Mouse (Mus musculus) E14TG2a.4 (cell line): ENCODE measurements around the gene Stat5a.
A peak's percentile ranks its signal among the peaks of the same experiment; 100 is the strongest.

Source experiments
- H3K27me3 ChIP-seq: 2 replicates; pipeline ENCODE4 v1.6.1; 2014; ENCODE audit warnings: low read length, control low read depth; ENCODE audit not compliant: insufficient read depth
- H3K36me3 ChIP-seq: 2 replicates; pipeline ENCODE4 v1.6.1; 2014; ENCODE audit warnings: low read length, control low read depth; ENCODE audit not compliant: insufficient read depth
- H3K4me1 ChIP-seq: replicated peaks from 2 replicates; pipeline ENCODE4 v1.6.1; 2014; ENCODE audit warnings: low read depth, low read length, control low read depth
- H3K4me3 ChIP-seq: replicated peaks from 2 replicates; pipeline ENCODE4 v1.5.1; 2014; ENCODE audit warnings: mild to moderate bottlenecking, low read length
- H3K9me3 ChIP-seq: 2 replicates; pipeline ENCODE4 v1.6.1; 2014; ENCODE audit warnings: low read length, control low read depth
- CTCF ChIP-seq: conservative IDR thresholded peaks from 2 replicates; pipeline ENCODE4 v1.5.1; 2014; ENCODE audit warnings: low read length
- NANOG ChIP-seq: IDR thresholded peaks from 2 replicates; pipeline ENCODE4 v1.6.1; 2014; ENCODE audit warnings: borderline replicate concordance, low read length, mixed read lengths
- POU5F1 ChIP-seq: IDR thresholded peaks from 2 replicates; pipeline ENCODE4 v1.6.1; 2014; ENCODE audit warnings: low read length, borderline replicate concordance

Gene Stat5a

DNA sequence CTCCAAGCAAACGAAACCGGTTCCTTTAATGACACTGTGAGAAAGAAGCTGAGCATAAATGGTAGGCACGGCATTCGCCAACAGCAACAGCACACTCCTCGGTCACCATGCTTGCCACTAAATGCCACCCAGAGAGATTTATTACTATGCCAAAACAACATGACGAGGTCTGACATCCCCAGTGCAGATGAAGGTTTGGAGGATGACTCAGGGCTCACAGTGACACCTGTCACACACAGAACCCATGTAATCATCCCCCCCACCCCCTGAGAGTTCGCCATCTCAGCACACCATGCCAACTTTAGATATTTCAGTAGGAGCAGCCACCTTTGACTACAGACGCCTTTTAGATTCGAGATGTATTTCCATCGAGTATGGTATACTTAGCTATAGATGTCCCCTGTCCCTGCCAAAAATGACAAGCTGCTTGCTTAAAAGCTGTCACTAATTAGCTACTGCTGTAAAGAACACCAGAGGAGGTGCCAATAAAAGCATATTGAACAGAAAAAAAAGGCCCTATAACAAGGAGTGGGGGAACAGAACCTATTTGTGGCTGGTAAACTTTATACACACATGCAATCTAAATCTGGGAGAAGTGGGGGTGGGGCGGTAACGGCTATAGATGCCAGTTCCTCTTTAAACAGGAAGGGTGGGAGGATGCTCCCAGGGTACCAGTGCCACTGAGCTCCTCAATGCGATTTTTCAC lies 32.8 kb upstream of the Stat5a start:
- no peak overlapping the region for H3K4me3 ChIP-seq
- H3K4me1 ChIP-seq = no peaks in the 10 kb centered on the region
- TF ChIP-seq POU5F1 (no peak), CTCF (no peak), NANOG (no peak)
- no peaks in the 10 kb centered on the region for H3K9me3 ChIP-seq
- no peaks in the 10 kb centered on the region for H3K36me3 ChIP-seq
- 0 out of 2 replicates have a peak, but pooled peaks cover 3% of the 10 kb centered on the region for H3K27me3 ChIP-seq

DNA sequence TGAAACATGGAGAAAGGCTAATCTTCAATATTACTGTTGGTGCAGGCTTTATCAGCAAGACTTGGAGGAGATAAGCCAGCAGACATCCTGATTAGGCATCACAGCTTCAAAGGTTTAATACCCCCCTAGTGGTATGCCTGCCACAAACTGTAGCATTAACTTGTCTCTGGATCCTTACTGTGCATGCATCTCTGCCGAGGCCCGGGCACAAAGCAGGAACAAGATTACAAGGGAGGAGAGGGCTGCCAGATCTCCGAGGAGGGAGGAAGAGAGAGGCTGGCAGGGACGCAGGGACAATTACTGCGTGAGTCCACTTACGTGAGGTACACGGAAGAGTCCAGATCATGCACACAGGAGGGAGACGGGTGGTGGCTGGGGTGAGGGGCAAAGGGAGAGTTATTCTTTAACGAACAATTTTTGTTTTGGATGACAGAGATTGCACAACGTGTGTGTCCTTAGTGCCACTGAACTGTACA lies 30.4 kb upstream of the Stat5a start:
- no peaks in the 10 kb centered on the region for H3K36me3 ChIP-seq
- no peak for TF ChIP-seq CTCF
- TF ChIP-seq POU5F1 = no peak
- H3K9me3 ChIP-seq = no peaks in the 10 kb centered on the region
- 0 out of 2 replicates have a peak, but pooled peaks cover 3% of the 10 kb centered on the region for H3K27me3 ChIP-seq
- no peaks in the 10 kb centered on the region for H3K4me1 ChIP-seq
- H3K4me3 ChIP-seq = no peak overlapping the region

DNA sequence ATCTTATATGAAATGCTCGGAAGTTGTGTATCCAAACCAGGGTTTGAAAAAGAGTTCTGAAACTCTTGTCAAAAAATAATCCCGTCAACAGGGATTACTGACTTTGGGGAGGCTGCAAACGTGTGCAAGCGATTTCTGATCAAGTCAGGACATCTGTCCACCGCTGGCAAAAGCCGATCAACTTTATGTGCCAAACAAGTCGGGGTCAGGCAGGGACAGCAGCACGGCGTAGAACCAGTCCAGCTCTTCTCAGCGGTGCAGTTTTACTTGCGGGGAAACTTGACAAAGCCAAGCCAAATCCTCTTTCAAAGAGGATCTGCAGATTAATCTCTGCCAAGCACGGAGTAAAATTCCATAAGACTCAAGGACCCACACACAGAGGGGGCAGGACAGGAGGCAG lies 29.5 kb upstream of the Stat5a start:
- Histone ChIP-seq H3K4me3 (no peak overlapping the region), H3K9me3 (no peaks in the 10 kb centered on the region), H3K36me3 (no peaks in the 10 kb centered on the region), H3K4me1 (no peaks in the 10 kb centered on the region), H3K27me3 (no peaks in the 10 kb centered on the region)
- TF ChIP-seq NANOG = no peak

DNA sequence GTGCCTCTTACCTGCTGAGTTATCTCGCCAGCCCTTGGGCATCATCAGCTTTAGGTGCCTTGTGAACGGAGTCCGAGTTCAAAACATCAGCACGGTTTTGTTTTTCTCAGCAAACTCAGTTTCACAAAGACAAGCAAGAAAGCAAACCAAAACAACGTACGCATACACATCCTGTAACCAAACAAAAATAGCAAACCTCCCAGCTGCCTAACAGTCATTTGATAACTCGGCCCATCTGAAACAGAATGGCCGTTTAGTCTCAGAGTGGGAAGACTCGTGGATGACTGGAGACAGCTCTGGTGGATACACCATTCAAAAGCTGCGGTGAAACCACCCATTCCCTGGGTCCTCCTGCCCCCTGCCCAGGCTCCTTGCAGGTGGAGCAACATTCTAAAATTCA lies 27.8 kb upstream of the Stat5a start:
- Histone ChIP-seq H3K27me3 (no peaks in the 10 kb centered on the region), H3K4me3 (no peak overlapping the region), H3K9me3 (no peaks in the 10 kb centered on the region), H3K36me3 (no peaks in the 10 kb centered on the region), H3K4me1 (no peaks in the 10 kb centered on the region)
- no peak for TF ChIP-seq POU5F1
- TF ChIP-seq NANOG = no peak

DNA sequence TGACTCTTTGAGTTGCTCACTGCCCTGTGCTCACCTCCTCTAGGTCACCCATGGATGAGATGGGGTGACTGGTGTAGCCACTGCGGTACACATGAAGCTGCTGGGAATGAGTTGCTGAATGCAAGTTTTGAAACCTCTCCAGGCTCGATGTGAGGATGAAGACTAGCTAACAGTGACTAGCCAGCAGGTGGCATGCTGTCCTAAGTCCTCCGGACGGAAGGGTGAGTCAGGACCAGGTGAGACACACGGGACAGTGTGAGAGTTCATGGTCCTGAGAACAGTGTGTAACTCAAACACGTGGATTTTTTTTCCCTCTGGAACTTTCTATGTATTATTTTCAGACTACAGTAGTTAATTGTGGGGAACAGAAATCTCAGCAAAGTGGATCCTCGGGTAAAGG lies 25.7 kb upstream of the Stat5a start:
- no peaks in the 10 kb centered on the region for H3K36me3 ChIP-seq
- H3K4me1 ChIP-seq = no peaks in the 10 kb centered on the region
- no peaks in the 10 kb centered on the region for H3K27me3 ChIP-seq
- TF ChIP-seq POU5F1 = no peak
- TF ChIP-seq NANOG = no peak
- no peak for TF ChIP-seq CTCF
- H3K9me3 ChIP-seq = peaks cover 3% of the 10 kb centered on the region; the same call in 1 of the 2 replicates
- no peak overlapping the region for H3K4me3 ChIP-seq

DNA sequence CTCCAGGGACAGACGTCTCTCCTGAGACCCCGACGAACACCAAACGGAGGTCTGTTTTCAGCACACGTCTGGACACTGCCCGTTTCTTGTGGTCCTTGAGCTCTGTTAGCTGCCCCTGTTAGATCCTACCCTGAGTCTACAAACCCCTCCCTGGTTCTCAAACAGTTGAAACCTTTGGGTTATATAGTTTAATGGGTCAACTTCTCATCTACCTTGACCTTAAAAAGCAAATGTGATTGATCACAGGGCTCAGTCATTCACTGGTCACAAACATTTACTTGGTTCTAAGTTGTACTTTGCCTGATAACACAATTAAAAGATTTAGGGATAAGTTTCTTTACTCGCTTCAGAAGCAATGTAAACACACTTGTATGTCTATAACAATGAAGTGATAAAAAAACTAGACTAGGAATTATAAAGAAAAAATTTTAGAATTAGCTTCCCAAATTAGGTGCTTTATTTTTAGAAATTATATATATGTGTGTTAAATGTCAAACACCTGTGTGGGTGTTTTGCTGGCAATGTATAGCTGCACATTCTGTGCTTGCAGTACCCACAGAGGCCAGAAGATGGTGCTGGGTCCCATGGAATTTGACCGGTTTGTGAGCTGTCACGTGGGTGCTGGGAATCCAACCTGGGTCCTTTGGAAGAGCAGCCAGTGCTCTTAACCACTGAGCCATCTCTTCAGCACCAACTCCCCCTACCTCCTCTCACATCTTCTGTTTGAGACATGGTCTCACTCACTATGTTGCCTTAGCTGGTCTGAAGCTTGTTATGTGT lies 22.0 kb upstream of the Stat5a start:
- H3K4me3 ChIP-seq = no peak overlapping the region
- H3K9me3 ChIP-seq = peaks cover 3% of the 10 kb centered on the region; the same call in 1 of the 2 replicates
- H3K36me3 ChIP-seq = no peaks in the 10 kb centered on the region
- H3K27me3 ChIP-seq = no peaks in the 10 kb centered on the region
- H3K4me1 ChIP-seq = peaks cover 3% of the 10 kb centered on the region; the same call in 1 of the 2 replicates
- no peak for TF ChIP-seq NANOG
- peak; percentile 86 for TF ChIP-seq CTCF

DNA sequence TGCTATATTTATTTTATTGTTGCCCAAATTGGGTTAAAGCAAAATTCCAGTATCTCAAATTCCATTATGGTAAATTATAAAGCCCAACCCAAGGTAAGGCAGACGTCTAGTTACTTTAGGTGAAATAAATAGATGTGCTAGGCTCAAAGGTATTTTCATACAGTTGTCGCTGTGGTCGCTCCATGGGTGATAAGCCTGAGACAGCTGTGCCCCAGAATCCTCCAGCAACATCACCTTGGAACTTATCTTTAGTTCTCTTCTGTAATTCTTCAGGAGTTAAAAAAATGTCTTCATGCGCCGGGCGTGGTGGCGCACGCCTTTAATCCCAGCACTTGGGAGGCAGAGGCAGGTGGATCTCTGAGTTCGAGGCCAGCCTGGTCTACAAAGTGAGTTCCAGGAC lies 20.3 kb upstream of the Stat5a start:
- H3K36me3 ChIP-seq = no peaks in the 10 kb centered on the region
- H3K27me3 ChIP-seq = no peaks in the 10 kb centered on the region
- no peak overlapping the region for H3K4me3 ChIP-seq
- TF ChIP-seq POU5F1 (no peak), CTCF (no peak), NANOG (no peak)
- H3K9me3 ChIP-seq = peaks cover 3% of the 10 kb centered on the region; the same call in 1 of the 2 replicates
- peaks cover 6% of the 10 kb centered on the region; the same call in 1 of the 2 replicates for H3K4me1 ChIP-seq

DNA sequence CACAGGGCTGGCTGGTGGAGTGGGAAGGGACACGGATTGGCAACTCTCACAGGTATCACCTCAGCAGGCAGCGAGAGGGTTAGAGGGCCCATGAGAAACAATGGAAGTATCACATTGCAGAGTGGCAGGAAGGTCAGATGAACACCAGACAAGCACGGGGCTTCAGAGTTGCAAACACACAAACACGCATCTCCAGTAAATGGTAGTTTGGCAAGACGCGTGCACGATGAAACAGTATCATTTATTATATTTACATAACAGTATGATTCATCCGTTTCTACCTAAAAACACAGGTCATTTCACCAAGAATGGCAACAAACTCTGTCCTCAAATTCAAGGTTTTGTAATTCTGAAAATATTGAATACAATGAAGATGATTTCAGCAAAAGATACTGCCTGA lies 19.6 kb upstream of the Stat5a start:
- peaks cover 6% of the 10 kb centered on the region; the same call in 1 of the 2 replicates for H3K4me1 ChIP-seq
- TF ChIP-seq POU5F1 = no peak
- no peak for TF ChIP-seq NANOG
- no peak for TF ChIP-seq CTCF
- H3K9me3 ChIP-seq = peaks cover 3% of the 10 kb centered on the region; the same call in 1 of the 2 replicates
- no peaks in the 10 kb centered on the region for H3K27me3 ChIP-seq
- H3K36me3 ChIP-seq = no peaks in the 10 kb centered on the region
- H3K4me3 ChIP-seq = no peak overlapping the region

DNA sequence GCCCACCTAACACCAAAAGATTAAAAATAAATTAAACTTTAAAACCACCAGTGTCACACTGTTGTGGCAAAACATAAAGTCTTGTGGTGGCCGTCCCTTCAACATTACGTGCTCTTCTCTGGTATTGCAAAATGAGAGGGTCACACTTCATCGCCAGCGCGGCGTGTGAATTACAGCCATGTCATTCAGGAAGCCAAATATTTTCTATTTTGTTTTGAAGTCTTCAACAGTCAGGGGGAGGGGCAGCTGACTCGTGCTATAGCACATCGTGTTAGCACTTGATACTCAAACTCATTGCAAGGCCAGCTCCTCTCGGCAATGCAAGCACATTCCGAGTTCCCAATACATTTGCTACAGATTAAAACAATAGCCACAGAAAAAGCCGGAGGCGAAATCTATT lies 18.3 kb upstream of the Stat5a start:
- H3K4me1 ChIP-seq = peaks cover 6% of the 10 kb centered on the region
- H3K27me3 ChIP-seq = 0 out of 2 replicates have a peak, but pooled peaks cover 4% of the 10 kb centered on the region
- no peaks in the 10 kb centered on the region for H3K36me3 ChIP-seq
- no peak overlapping the region for H3K4me3 ChIP-seq
- H3K9me3 ChIP-seq = peaks cover 3% of the 10 kb centered on the region; the same call in 1 of the 2 replicates
- TF ChIP-seq POU5F1 (no peak), NANOG (no peak), CTCF (no peak)
